9 mouse cellular contexts compared by ENCODE assay signal in the genomic region with DNA sequence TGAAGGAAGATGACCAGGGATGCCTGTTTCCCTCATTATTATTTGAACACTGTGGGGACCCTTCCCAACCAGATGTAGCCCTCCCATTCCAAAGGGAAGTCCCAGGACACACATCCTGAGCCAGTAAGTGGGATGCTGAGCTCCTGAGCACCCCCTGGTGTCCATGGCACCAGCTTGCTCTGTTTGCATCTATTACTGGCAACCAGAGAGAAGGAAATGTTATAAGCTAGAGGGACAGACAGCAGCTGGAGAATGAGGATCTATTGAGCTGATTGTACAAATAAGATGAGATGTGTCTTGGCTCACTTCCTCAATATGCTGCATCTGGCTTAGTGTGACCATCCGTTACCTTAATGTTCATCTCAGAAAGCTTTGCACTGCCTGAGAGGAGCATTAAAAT.
DNase-seq lines count a peak whose midpoint lies in the region; ATAC-seq and TF ChIP-seq lines count a peak whose summit lies in the region.
"Had no signal": no experiment of that assay in that cellular context is flagged by ENCODE, and none has a peak within 500 bp of the region (broad histone marks: within the 10 kb centered on the region; RNA-seq: fewer than 3 reads in every experiment).

No protein-coding gene starts in this region.

- intact Hi-C loops in gastrocnemius, adult 2 months (cut with DNase I), result loop anchor here (10.0 kb wide), 1 partner anchor 127 kb away; the partner anchor contains the start of gene Sh3kbp1

- H3K27ac ChIP-seq in gastrocnemius, adult 2 months, result no peak overlapping the region
- H3K27ac ChIP-seq: heart, embryonic 15.5 days had no signal

- peak; percentile 71 for ATAC-seq in monocyte, adult 5-6 weeks (replicated peaks; ENCODE audit: insufficient number of reproducible peaks, low FRiP score, low TSS enrichment, poor library complexity, severe bottlenecking)
- no peak for ATAC-seq in erythroblast, adult 5-6 weeks (replicated peaks; ENCODE audit: low FRiP score, poor library complexity, severe bottlenecking)

- no peak overlapping the region for H3K4me3 ChIP-seq in gastrocnemius, adult 2 months
- H3K4me3 ChIP-seq: heart, embryonic 15.5 days had no signal

- TF ChIP-seq CTCF in gastrocnemius, adult 2 months (IDR thresholded peaks at IDR 0.05), result peak; percentile 58

- peak; percentile 33 for DNase-seq in gastrocnemius, adult 2 months
- no peak for DNase-seq in gastrocnemius, adult 8-10 months (ENCODE audit: low spot score in 2 of 2)
- DNase-seq in ovary, postnatal 36 days (ENCODE audit: low spot score), result peak; percentile 31
- DNase-seq in ovary, postnatal 10 days (ENCODE audit: low spot score), result no peak
- DNase-seq in embryo, embryonic 10 days (ENCODE audit: low spot score), result peak; percentile 56
- DNase-seq in kidney, postnatal 4 days, result peak; percentile 70 to 73

Comparison
In these comparisons a context has a peak if more than half of its experiments do, and no peak if none do; other contexts are left out.
1. DNase-seq: peak in gastrocnemius, adult 2 months (single experiment), ovary, postnatal 36 days (single experiment), embryo, embryonic 10 days (single experiment) and kidney, postnatal 4 days (2 of 2); none in gastrocnemius, adult 8-10 months (0 of 2) and ovary, postnatal 10 days (single experiment).